Mouse (Mus musculus) ES-Bruce4 (cell line): Measurements from ENCODE around the gene Vcl.

Experiments used
- CTCF ChIP-seq: IDR thresholded peaks from one replicate; pipeline ENCODE4 v1.8.1; 2011; ENCODE audit warnings: low read depth, low read length
- EP300 ChIP-seq: IDR thresholded peaks from 2 replicates; pipeline ENCODE4 v1.6.1; 2011; ENCODE audit warnings: low read depth, low read length; ENCODE audit not compliant: insufficient read depth

DNA sequence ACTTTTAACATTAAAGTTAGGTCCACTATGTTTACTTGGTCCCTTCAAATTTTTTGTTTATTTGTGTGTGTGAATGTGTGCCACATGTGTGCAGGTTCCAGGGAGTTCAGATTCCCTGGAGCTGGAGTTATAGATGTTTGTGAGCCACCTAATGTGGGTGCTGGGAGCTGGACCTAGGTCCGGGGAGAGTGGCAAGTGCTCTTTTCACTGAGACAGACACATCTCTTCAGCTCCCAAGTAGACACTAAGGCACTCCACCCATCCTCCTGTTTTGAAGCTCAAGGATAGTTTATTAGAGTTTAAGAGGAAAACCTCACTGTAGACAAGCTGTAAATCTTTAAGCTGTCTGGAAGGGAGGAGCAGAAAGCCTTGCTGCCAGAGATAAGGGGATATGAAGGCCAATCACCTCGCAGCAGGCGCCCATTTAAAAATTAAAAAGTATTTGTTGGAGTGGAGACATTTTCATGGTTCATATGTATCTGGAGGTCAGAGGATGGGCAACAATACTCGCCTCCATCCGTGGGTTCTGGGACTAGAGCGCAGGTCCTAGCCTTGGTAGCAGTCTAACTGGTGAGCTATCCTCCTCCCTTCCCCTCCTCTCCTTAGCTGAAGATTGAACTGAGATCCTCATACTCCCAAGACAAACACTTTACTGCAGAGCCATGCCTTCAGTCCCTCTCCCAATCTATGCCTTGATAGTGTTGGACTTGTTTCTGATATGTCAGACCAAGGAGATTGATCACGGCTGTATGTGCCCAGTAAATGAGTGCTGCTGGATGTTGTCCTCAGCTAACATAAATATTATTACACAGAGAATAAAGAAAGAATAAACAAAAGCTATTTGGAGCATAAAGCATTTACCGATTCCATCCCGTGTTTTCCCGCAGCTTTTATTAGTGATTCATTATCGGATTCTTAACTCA is 145.5 kb downstream of the Vcl start:
- TF ChIP-seq CTCF: no peak
- TF ChIP-seq EP300: no peak
